Mouse (Mus musculus) spleen, postnatal 0 days (tissue): ENCODE results near the gene Csdc2. TPM values are rescaled to one million over a fixed set of nuclear protein-coding genes. Genes with fewer than 3 reads are reported as not detected.

ENCODE experiments used
- polyA plus RNA-seq: library from polyadenylated mRNA; unstranded; fragments of >200 nt; fragmentation: Nextera tagmentation; extraction: Ambion mirVana; gene quantifications from 2 replicates; pipeline ENCODE4 v1.2.1, GENCODE M21; 2015

Csdc2 gene
- 10.5 and 12.6 TPM in 2 replicates for polyA plus RNA-seq

GRCm38 (mm10) chr15:81936679-81937078 is at the start of gene Csdc2:
Gene Csdc2 (plus strand): TSS chr15:81936759.

GRCm38 (mm10) chr15:81925760-81926445 is 10.7 kb upstream of the Csdc2 start, which contains the start of gene Polr3h:
Gene Polr3h (minus strand): TSS chr15:81926240.

GRCm38 (mm10) chr15:81960171-81961077 is 23.9 kb downstream of the Csdc2 start, which contains the start of gene Pmm1:
Gene Pmm1 (minus strand): TSS chr15:81960930.

GRCm38 (mm10) chr15:81980321-81980720 is 43.8 kb downstream of the Csdc2 start, which contains the start of gene 1700029P11Rik:
Gene 1700029P11Rik (plus strand): TSS chr15:81980540.

GRCm38 (mm10) chr15:81987646-81988045 is 51.1 kb downstream of the Csdc2 start, which contains the start of gene Xrcc6:
Gene Xrcc6 (plus strand): TSS chr15:81987835.

Other genes starting within 250 kb of the Csdc2 start
- gene Chadl, start 239.5 kb upstream of the Csdc2 start, polyA plus RNA-seq, result 0.41 and 0.98 TPM in 2 replicates
- 8.2 and 8.3 TPM in 2 replicates for gene Zc3h7b, start 191.7 kb upstream of the Csdc2 start, polyA plus RNA-seq
- gene Rangap1, start 191.2 kb upstream of the Csdc2 start, polyA plus RNA-seq, result 51.0 and 53.0 TPM in 2 replicates
- gene Tef, start 134.3 kb upstream of the Csdc2 start, polyA plus RNA-seq, result 8.5 and 10.8 TPM in 2 replicates
- gene Tob2, start 78.0 kb upstream of the Csdc2 start, polyA plus RNA-seq, result 11.5 and 13.3 TPM in 2 replicates
- 126 and 138 TPM in 2 replicates for gene Phf5a, start 64.8 kb upstream of the Csdc2 start, polyA plus RNA-seq
- 63.0 and 63.6 TPM in 2 replicates for gene Aco2, start 64.5 kb upstream of the Csdc2 start, polyA plus RNA-seq
- 78.5 and 82.9 TPM in 2 replicates for gene Polr3h, start 10.5 kb upstream of the Csdc2 start, polyA plus RNA-seq
- gene Pmm1, start 24.2 kb downstream of the Csdc2 start, polyA plus RNA-seq, result 36.6 and 37.0 TPM in 2 replicates
- gene 1700029P11Rik, start 43.8 kb downstream of the Csdc2 start, polyA plus RNA-seq, result not detected in 2 replicates
- gene Xrcc6, start 51.1 kb downstream of the Csdc2 start, polyA plus RNA-seq, result 58.9 and 59.9 TPM in 2 replicates
- gene Desi1, start 97.1 kb downstream of the Csdc2 start, polyA plus RNA-seq, result 11.4 and 13.2 TPM in 2 replicates
- 200 and 205 TPM in 2 replicates for gene Snu13, start 110.8 kb downstream of the Csdc2 start, polyA plus RNA-seq
- not detected in 2 replicates for gene 4930407I10Rik, start 122.4 kb downstream of the Csdc2 start, polyA plus RNA-seq
- gene Mei1, start 133.2 kb downstream of the Csdc2 start, polyA plus RNA-seq, result not detected in 2 replicates
- gene Ccdc134, start 191.2 kb downstream of the Csdc2 start, polyA plus RNA-seq, result 8.0 and 9.2 TPM in 2 replicates
- 40.3 and 43.2 TPM in 2 replicates for gene Srebf2, start 210.4 kb downstream of the Csdc2 start, polyA plus RNA-seq